Mouse (Mus musculus) heart, postnatal 0 days (tissue): ENCODE data around the gene Olfr237-ps1. TPM values are rescaled to one million over a fixed set of nuclear protein-coding genes. Genes with fewer than 3 reads are reported as not detected.
"Not testable (repeated sequence)": the region's sequence is repeated elsewhere in the genome, so short reads cannot be mapped to it uniquely, and the experiment has no call there.

Experiments
- ATAC-seq: fragments of 200-750 bp; cut with Nextera tagmentation; 2 replicates; pipeline ENCODE4 v1.8.0; 2017; ENCODE audit warnings: low read depth, moderate number of reproducible peaks, moderate library complexity; ENCODE audit not compliant: insufficient read depth
- DNase-seq: peaks from one replicate; pipeline ENCODE4 v3.0.0-alpha.2; 2016; ENCODE audit warnings: low spot score
- H3K27ac ChIP-seq: fragments of 300-500 bp; sonication (generic); 2 replicates; pipeline ENCODE4 v1.5.1; 2014; ENCODE audit warnings: low read depth, mild to moderate bottlenecking
- H3K27me3 ChIP-seq: fragments of 300-500 bp; sonication (generic); 2 replicates; pipeline ENCODE4 v1.6.1; 2014; ENCODE audit warnings: low read length, mixed read lengths; ENCODE audit not compliant: control insufficient read depth, insufficient read depth
- H3K36me3 ChIP-seq: fragments of 300-500 bp; sonication (generic); replicated peaks from 2 replicates; pipeline ENCODE4 v1.6.1; 2014; ENCODE audit warnings: low read length, mixed read lengths; ENCODE audit not compliant: control insufficient read depth, insufficient read depth
- H3K4me1 ChIP-seq: fragments of 300-500 bp; sonication (generic); 2 replicates; pipeline ENCODE4 v1.6.1; 2014; ENCODE audit warnings: antibody characterized with exemption; ENCODE audit not compliant: control insufficient read depth, insufficient read depth
- H3K4me2 ChIP-seq: fragments of 300-500 bp; sonication (generic); 2 replicates; pipeline ENCODE4 v1.6.1; 2014; ENCODE audit warnings: low read depth, mild to moderate bottlenecking, low read length, moderate library complexity
- H3K4me3 ChIP-seq: fragments of 300-500 bp; sonication (generic); 2 replicates; pipeline ENCODE4 v1.5.1; 2014; ENCODE audit warnings: low read depth, low read length
- H3K9ac ChIP-seq: fragments of 300-500 bp; sonication (generic); replicated peaks from 2 replicates; pipeline ENCODE4 v1.6.1; 2014; ENCODE audit warnings: low read depth, low read length, mixed read lengths
- H3K9me3 ChIP-seq: fragments of 300-500 bp; sonication (generic); replicated peaks from 2 replicates; pipeline ENCODE4 v1.6.1; 2016; ENCODE audit warnings: low read length; ENCODE audit not compliant: control insufficient read depth
- CTCF ChIP-seq: IDR thresholded peaks from 2 replicates; pipeline ENCODE4 v1.5.1; 2016; ENCODE audit warnings: antibody characterized with exemption, control low read depth, low read depth
- EP300 ChIP-seq: IDR thresholded peaks from 2 replicates; pipeline ENCODE4 v1.6.1; 2016; ENCODE audit warnings: antibody characterized with exemption, low read depth
- WGBS: fragments of 180-500 bp; shearing (Covaris S2); extraction: QIAGEN DNeasy Blood & Tissue Kit; methylation state at CpG from one replicate; pipeline ENCODE4 v1.1.7; 2014; 5-methylcytosine and 5-hydroxymethylcytosine counted together
- polyA plus RNA-seq: library from polyadenylated mRNA; unstranded; fragments of >200 nt; fragmentation: Nextera tagmentation; extraction: Ambion mirVana; gene quantifications from 2 replicates; pipeline ENCODE4 v1.2.1, GENCODE M21; 2015
- total RNA-seq: library from RNA; depleted of rRNA; stranded (reverse); fragments of >200 nt; gene quantifications from 2 replicates; pipeline ENCODE4 v1.2.3, GENCODE M21; 2014; ENCODE audit warnings: low replicate concordance; rRNA removed

Olfr237-ps1 gene
- total RNA-seq = not detected in 2 replicates
- polyA plus RNA-seq = not detected in 2 replicates

DNA sequence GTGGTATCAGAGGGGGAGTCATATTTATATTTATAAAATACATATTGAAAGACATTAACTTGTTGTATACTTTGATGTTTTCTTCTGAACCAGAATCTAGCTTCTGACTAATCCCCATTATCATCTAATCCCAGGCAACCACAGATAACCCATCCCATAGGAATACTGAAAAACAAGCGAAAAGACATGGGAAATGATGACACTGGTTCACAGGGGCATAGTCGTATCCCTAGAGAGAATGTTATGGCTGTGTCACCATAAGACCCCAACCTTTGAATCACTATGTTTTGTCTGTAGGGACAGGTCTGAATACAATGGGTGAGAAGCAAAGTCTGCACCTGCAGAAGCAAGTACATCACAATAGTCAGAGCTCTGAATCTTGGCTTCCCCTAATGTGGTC, at the start of gene Olfr237-ps1:
Olfr237-ps1 (plus strand) TSS at position 301 of the 400 bp plus-strand sequence.
- H3K4me1 ChIP-seq, H3K4me3 ChIP-seq, ATAC-seq, H3K27me3 ChIP-seq, DNase-seq, H3K27ac ChIP-seq, H3K9ac ChIP-seq, H3K9me3 ChIP-seq, H3K4me2 ChIP-seq, H3K36me3 ChIP-seq: not testable (repeated sequence)
- 73% methylated on average over 2 of the region's 2 CpGs for WGBS

DNA sequence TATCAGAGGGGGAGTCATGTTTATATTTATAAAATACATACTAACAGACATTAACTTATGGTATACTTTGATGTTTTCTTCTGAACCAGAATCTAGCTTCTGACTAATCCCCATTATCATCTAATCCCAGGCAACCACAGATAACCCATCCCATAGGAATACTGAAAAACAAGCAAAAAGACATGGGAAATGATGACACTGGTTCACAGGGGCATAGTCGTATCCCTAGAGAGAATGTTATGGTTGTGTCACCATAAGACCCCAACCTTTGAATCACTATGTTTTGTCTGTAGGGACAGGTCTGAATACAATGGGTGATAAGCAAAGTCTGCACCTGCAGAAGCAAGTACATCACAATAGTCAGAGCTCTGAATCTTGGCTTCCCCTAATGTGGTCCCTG, 40.3 kb upstream of the Olfr237-ps1 start, which contains the start of gene Olfr441:
Olfr441 (plus strand) TSS at position 301 of the 400 bp plus-strand sequence.
- not testable (repeated sequence) for H3K4me1 ChIP-seq, DNase-seq, H3K4me2 ChIP-seq, H3K36me3 ChIP-seq, H3K9ac ChIP-seq, H3K4me3 ChIP-seq, H3K9me3 ChIP-seq, ATAC-seq, H3K27ac ChIP-seq, H3K27me3 ChIP-seq
- 81% methylated on average over 1 of the region's 1 CpGs for WGBS

DNA sequence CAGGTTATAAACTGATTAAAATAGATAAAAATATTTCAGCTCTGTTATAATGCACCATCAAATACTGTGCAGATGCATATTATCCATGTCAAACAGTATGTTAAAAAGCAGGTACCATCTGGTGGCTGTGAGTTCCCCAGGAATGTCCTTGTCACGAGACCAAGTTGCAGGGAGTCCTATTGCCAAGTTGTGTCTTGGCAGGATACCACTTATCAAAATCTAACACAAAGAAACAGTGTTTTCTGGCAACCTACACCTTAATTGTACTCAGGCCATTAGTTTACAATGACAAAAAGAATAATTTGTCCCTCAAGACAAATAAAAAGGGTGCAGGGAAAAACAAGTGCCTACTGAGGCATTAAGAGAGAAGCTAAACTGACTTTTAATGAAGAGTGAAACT, 13.1 kb downstream of the Olfr237-ps1 start:
- Histone ChIP-seq H3K27ac (no peak overlapping the region), H3K9ac (no peak overlapping the region), H3K9me3 (no peaks in the 10 kb centered on the region), H3K4me1 (no peaks in the 10 kb centered on the region), H3K4me2 (no peak overlapping the region), H3K4me3 (no peak overlapping the region), H3K36me3 (no peaks in the 10 kb centered on the region), H3K27me3 (no peaks in the 10 kb centered on the region)
- ATAC-seq (no peak), DNase-seq (no peak)
- WGBS = 44% methylated on average over 1 of the region's 1 CpGs
- no peak for TF ChIP-seq EP300
- no peak for TF ChIP-seq CTCF

DNA sequence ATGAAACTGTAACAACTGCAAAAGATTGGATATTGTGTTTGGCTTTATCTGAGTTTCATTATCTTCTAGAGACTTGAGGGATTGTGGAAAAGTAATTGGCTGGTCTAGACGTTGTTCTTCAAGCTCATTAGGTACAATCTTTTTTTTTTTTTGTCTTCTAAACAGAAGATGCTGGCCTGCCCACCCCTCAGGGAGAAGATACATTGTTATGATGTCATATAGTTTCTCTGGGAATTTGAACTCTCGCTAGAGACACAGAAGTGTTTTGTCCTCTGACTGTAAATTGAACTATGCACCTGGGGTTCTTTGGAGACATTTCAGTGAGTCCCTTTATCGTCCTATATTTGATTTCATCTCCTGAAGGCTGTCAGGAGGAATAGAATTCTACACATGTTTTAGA, 16.6 kb downstream of the Olfr237-ps1 start, which contains the start of gene Olfr437:
Olfr437 (plus strand) TSS at position 301 of the 400 bp plus-strand sequence.
- no peaks in the 10 kb centered on the region for H3K4me1 ChIP-seq

DNA sequence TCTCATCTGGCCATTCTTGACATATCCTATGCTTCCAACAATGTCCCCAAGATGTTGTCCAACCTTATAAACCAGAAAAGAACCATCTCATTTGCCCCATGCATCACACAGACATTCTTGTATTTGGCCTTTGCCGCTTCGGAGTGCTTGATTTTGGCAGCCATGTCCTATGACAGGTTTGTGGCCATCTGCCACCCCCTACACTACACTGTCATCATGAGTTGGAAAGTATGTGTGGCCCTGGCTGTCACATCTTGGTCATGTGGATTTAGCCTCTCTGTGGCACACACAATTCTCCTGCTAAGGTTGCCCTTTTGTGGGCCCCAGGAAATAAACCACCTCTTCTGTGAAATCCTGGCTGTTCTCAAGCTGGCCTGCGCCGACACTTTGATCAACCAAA, 20.9 kb downstream of the Olfr237-ps1 start:
- ATAC-seq (no peak), DNase-seq (no peak)
- no peak overlapping the region for H3K4me2 ChIP-seq
- H3K9me3 ChIP-seq = no peaks in the 10 kb centered on the region
- no peak for TF ChIP-seq CTCF
- TF ChIP-seq EP300 = no peak
- H3K4me3 ChIP-seq = no peak overlapping the region
- H3K4me1 ChIP-seq = no peaks in the 10 kb centered on the region
- no peaks in the 10 kb centered on the region for H3K36me3 ChIP-seq
- no peak overlapping the region for H3K27ac ChIP-seq
- H3K27me3 ChIP-seq = no peaks in the 10 kb centered on the region
- no peak overlapping the region for H3K9ac ChIP-seq
- WGBS = 87% methylated on average over 4 of the region's 4 CpGs

More for the DNA sequence above, 16.6 kb downstream of the Olfr237-ps1 start, which contains the start of gene Olfr437:
- DNase-seq = no peak
- Histone ChIP-seq H3K27ac (no peak within 1 kb of the TSS), H3K36me3 (no peaks in the 10 kb centered on the region), H3K27me3 (no peaks in the 10 kb centered on the region), H3K9me3 (no peaks in the 10 kb centered on the region), H3K4me3 (no peak within 1 kb of the TSS), H3K4me2 (no peak within 1 kb of the TSS), H3K9ac (no peak within 1 kb of the TSS)
- TF ChIP-seq CTCF (no peak), EP300 (no peak)
- WGBS = 54% methylated on average over 3 of the region's 3 CpGs
- ATAC-seq = no peak

DNA sequence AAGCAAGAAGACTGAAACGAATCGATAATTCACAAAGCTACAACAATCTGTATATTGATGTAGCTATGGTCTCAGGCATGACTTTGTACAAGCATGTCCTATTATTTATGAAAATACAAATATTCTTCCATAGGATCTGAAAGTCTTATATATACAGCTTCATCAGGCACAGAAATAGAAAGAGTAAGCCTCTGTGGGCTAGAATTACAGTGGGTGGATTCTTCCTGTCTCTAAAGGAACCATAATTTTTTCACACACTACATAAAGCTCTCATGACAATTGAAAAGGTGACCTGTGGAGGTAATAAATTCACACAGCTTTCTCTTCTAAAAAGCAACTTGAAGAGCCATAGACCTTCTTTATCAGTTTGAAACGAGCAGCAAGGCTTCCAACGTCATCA, 25.5 kb downstream of the Olfr237-ps1 start, which contains the start of gene Olfr13:
Olfr13 (plus strand) TSS at position 301 of the 400 bp plus-strand sequence.
- ATAC-seq (no peak), DNase-seq (no peak)
- H3K4me1 ChIP-seq = no peaks in the 10 kb centered on the region
- no peak within 1 kb of the TSS for H3K27ac ChIP-seq
- H3K4me2 ChIP-seq = no peak within 1 kb of the TSS
- TF ChIP-seq CTCF = no peak
- no peak for TF ChIP-seq EP300
- no peaks in the 10 kb centered on the region for H3K36me3 ChIP-seq
- 62% methylated on average over 4 of the region's 4 CpGs for WGBS
- H3K9me3 ChIP-seq = no peaks in the 10 kb centered on the region
- no peak within 1 kb of the TSS for H3K4me3 ChIP-seq
- H3K27me3 ChIP-seq = no peaks in the 10 kb centered on the region
- no peak within 1 kb of the TSS for H3K9ac ChIP-seq
